Comparison of ENCODE assay signal across 14 mouse cellular contexts in genomic region chr5:118197421-118197820, GRCm38 (mm10). TPM values are rescaled to one million over a fixed set of nuclear protein-coding genes. Genes with fewer than 3 reads are reported as not detected.
"Had no signal": no experiment of that assay in that cellular context is flagged by ENCODE, and none has a peak within 500 bp of the region (broad histone marks: within the 10 kb centered on the region; RNA-seq: fewer than 3 reads in every experiment).

No protein-coding gene starts in this region.

- H3K36me3 ChIP-seq: kidney, embryonic 15.5 days had no signal

- H3K9me3 ChIP-seq: kidney, embryonic 15.5 days; limb, embryonic 13.5 days; neural tube, embryonic 15.5 days had no signal

- H3K4me1 ChIP-seq: kidney, embryonic 15.5 days had no signal

- H3K4me3 ChIP-seq: kidney, embryonic 15.5 days; limb, embryonic 13.5 days; myocyte; neural tube, embryonic 15.5 days had no signal

- H3K27ac ChIP-seq: kidney, embryonic 15.5 days; limb, embryonic 13.5 days; liver, embryonic 14.5 days; neural tube, embryonic 15.5 days had no signal

- DNase-seq: kidney, postnatal 14 days; lung, adult 18-20 months; midbrain, embryonic 14.5 days; right cerebral cortex, adult 18-20 months; right cerebral cortex, postnatal 25 days; thymus, postnatal 36 days had no signal

- H3K4me2 ChIP-seq: kidney, embryonic 15.5 days; limb, embryonic 13.5 days; neural tube, embryonic 15.5 days had no signal

- H3K9ac ChIP-seq: kidney, embryonic 15.5 days; limb, embryonic 13.5 days; liver, embryonic 14.5 days; neural tube, embryonic 15.5 days had no signal

RNA-seq across cellular contexts. Expression of gene Hrk, which starts 33.0 kb away (rescaled TPM):
- total RNA-seq: megakaryocyte progenitor cell, adult 5-6 weeks had no signal
- polyA plus RNA-seq: large intestine, adult 2 months; small intestine, adult 2 months had no signal
